Mouse (Mus musculus) testis, adult 2 months (tissue): ENCODE measurements around the gene Emp1.

Source experiments
- CTCF ChIP-seq: fragments of 200-500 bp; IDR thresholded peaks from 2 replicates; pipeline ENCODE4 v1.5.1; 2012; ENCODE audit warnings: low read depth, mild to moderate bottlenecking, inconsistent platforms, low read length, moderate library complexity; ENCODE audit not compliant: control insufficient read depth, insufficient read depth, insufficient replicate concordance
- POLR2A ChIP-seq: fragments of 200-500 bp; IDR thresholded peaks from 2 replicates; pipeline ENCODE4 v1.6.1; 2012; ENCODE audit warnings: low read depth, mild to moderate bottlenecking, inconsistent platforms, low read length, moderate library complexity; ENCODE audit not compliant: control insufficient read depth

DNA sequence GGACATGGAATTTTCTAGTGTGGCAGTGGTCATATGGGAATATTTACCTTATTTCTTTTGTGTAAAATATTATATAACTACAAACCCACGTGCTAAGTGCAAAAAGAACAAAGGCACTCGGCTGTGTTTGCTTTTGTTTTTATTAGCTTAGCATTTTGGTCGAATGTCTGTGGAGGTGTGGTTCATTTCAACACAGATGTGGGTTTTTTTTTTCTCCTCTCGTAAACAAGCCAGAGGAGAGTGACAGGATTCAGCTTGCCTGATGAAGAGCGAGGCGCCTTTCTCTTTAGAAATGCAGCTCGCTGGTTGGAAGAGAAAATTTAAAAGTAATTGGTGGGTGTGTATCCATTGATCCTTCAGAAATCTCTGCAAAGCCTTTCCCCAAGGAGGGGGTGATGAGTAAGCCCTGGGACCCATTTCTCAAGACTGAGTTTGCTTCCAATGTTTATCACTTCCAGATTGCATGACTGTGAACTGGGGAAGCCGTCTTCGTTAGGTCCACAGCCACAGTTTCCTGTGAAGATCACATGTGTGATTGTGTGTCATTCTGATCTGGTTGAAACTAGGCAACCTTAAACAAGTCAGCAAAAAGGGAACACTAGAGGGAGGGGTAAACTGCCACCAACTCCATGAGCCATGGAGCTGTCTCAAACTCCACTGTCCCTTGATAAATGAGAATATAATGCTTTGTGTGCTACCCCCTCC is 1.8 kb downstream of the Emp1 start:
- TF ChIP-seq POLR2A, result no peak
- no peak for TF ChIP-seq CTCF
